In genomic region chr9:107541474-107542351, GRCm38 (mm10) we compare ENCODE assay signal across 8 mouse cellular contexts. TPM values are rescaled to one million over a fixed set of nuclear protein-coding genes. Genes with fewer than 3 reads are reported as not detected.
DNase-seq lines count a peak whose midpoint lies in the region; ATAC-seq and TF ChIP-seq lines count a peak whose summit lies in the region.

Cyb561d2 (minus strand) TSS chr9:107542193.
Nprl2 (plus strand) TSS chr9:107542226.

- H3K27me3 ChIP-seq in hindbrain, embryonic 16.5 days (replicated peaks; ENCODE audit: control insufficient read depth, insufficient read depth, low read length), result no peaks in the 10 kb centered on the region

- peak within 1 kb of the TSS; percentile 71 for H3K4me3 ChIP-seq in hindbrain, embryonic 16.5 days (ENCODE audit: low read length)
- peak within 1 kb of the TSS; percentile 95 for H3K4me3 ChIP-seq in left cerebral cortex, adult 2 months

- peak; percentile 86 for DNase-seq in WW6 (ENCODE audit: low read depth, low spot score)
- peak; percentile 86 to 92 for DNase-seq in cerebellum, postnatal 4 days (ENCODE audit: low spot score in 2 of 2)
- DNase-seq in gastrocnemius, adult 18-20 months (ENCODE audit: low spot score), result peak; percentile 95
- peak; percentile 91 to 94 for DNase-seq in left cerebral cortex, adult 2 months (ENCODE audit: extremely low spot score in 1 of 2, low spot score in 2 of 2)
- DNase-seq in right cerebral cortex, adult 2 months (ENCODE audit: low spot score in 2 of 2), result peak; percentile 95
- peak; percentile 94 for DNase-seq in urinary bladder, postnatal 14 days (ENCODE audit: low spot score)

- under 1% methylated on average over 46 of the region's 46 CpGs for WGBS in hindbrain, embryonic 16.5 days

- intact Hi-C loops in left cerebral cortex, adult 2 months (cut with DNase I), result no loop called here

- peak within 1 kb of the TSS; percentile 82 for H3K27ac ChIP-seq in hindbrain, embryonic 16.5 days (ENCODE audit: low read depth, low read length)
- peak within 1 kb of the TSS; percentile 95 for H3K27ac ChIP-seq in left cerebral cortex, adult 2 months

- no peaks in the 10 kb centered on the region for H3K9me3 ChIP-seq in hindbrain, embryonic 16.5 days (ENCODE audit: control insufficient read depth, low read length)

- peak within 1 kb of the TSS; percentile 69 for H3K9ac ChIP-seq in hindbrain, embryonic 16.5 days (ENCODE audit: low read depth, low read length)

- H3K4me2 ChIP-seq in hindbrain, embryonic 16.5 days (ENCODE audit: low read length), result peak within 1 kb of the TSS; percentile 94

- peak; percentile 90 for ATAC-seq in hindbrain, embryonic 16.5 days
- peak; percentile 89 for ATAC-seq in megakaryocyte, adult 5-6 weeks (ENCODE audit: poor library complexity, severe bottlenecking)

- H3K4me1 ChIP-seq in hindbrain, embryonic 16.5 days (ENCODE audit: control insufficient read depth, insufficient read depth, low read depth, low read length), result peaks cover 33% of the 10 kb centered on the region

- TF ChIP-seq CTCF in left cerebral cortex, adult 2 months (IDR thresholded peaks at IDR 0.05), result no peak; the same call in 1 of the 2 replicates

- peaks cover 28% of the 10 kb centered on the region for H3K36me3 ChIP-seq in hindbrain, embryonic 16.5 days (ENCODE audit: control insufficient read depth, insufficient read depth, low read length)

RNA-seq across cellular contexts. Expression of gene Cyb561d2, which starts in this region (rescaled TPM):
- total RNA-seq in gastrocnemius, adult 18-20 months (2021), result 1 to 10 TPM; 3.0 to 4.1 TPM
- 51.4 and 59.0 TPM in 2 replicates for polyA plus RNA-seq in hindbrain, embryonic 16.5 days (2015; fragmentation: Nextera tagmentation; extraction: Ambion mirVana)
- total RNA-seq in left cerebral cortex, adult 2 months (2021), result 10 to 100 TPM; 14.7 to 16.7 TPM
- 12.8 and 15.5 TPM in 2 replicates for total RNA-seq in megakaryocyte, adult 5-6 weeks (2015)
- total RNA-seq in megakaryocyte, adult 5-6 weeks (2017), result 14.2 and 21.7 TPM in 2 replicates

RNA-seq across cellular contexts. Expression of gene Nprl2, which starts in this region (rescaled TPM):
- 10 to 100 TPM; 10.7 to 13.7 TPM for total RNA-seq in gastrocnemius, adult 18-20 months (2021)
- polyA plus RNA-seq in hindbrain, embryonic 16.5 days (2015; fragmentation: Nextera tagmentation; extraction: Ambion mirVana), result 75.8 and 78.6 TPM in 2 replicates
- 10 to 100 TPM; 39.7 to 48.3 TPM for total RNA-seq in left cerebral cortex, adult 2 months (2021)
- total RNA-seq in megakaryocyte, adult 5-6 weeks (2015), result 8.3 and 12.5 TPM in 2 replicates
- total RNA-seq in megakaryocyte, adult 5-6 weeks (2017), result 15.7 and 18.9 TPM in 2 replicates

Comparison
In these comparisons a context has a peak if more than half of its experiments do, and no peak if none do; other contexts are left out.
1. Peak in every context shown above with its lines: DNase-seq, ATAC-seq, H3K4me3 ChIP-seq and H3K27ac ChIP-seq.